Mouse (Mus musculus) inflammation-experienced regulatory T-cells, adult 6 months (primary cell): ENCODE measurements around the gene Polr3g. TPM values are rescaled to one million over a fixed set of nuclear protein-coding genes. Genes with fewer than 3 reads are reported as not detected.
A peak's percentile ranks its signal among the peaks of the same experiment; 100 is the strongest.
"Not testable (repeated sequence)": the region's sequence is repeated elsewhere in the genome, so short reads cannot be mapped to it uniquely, and the experiment has no call there.

Source experiments
- ATAC-seq: one replicate; pipeline ENCODE4 v1.8.0; 2017
- polyA plus RNA-seq, 3 experiments: library from polyadenylated mRNA; unstranded; fragments of 100-300 nt; shearing (Covaris generic); gene quantifications; one replicate each; pipeline ENCODE4 v1.2.1; 2017

The Polr3g gene
- polyA plus RNA-seq, result 1 to 10 TPM; 8.5 to 9.9 (median 9.3) TPM

GRCm38 (mm10) chr13:81710775-81711545 lies at the start of gene Polr3g, which contains the start of gene Mblac2:
Gene Polr3g (minus strand): TSS chr13:81711013.
Gene Mblac2 (plus strand): TSS chr13:81711341.
- ATAC-seq, result peak; percentile 89

GRCm38 (mm10) chr13:81760379-81760778 lies 49.6 kb upstream of the Polr3g start:
- ATAC-seq, result peak; percentile 73

GRCm38 (mm10) chr13:81757058-81757660 lies 46.3 kb upstream of the Polr3g start:
- ATAC-seq, result no peak

GRCm38 (mm10) chr13:81755324-81755723 lies 44.5 kb upstream of the Polr3g start:
- ATAC-seq, result no peak

GRCm38 (mm10) chr13:81754878-81755277 lies 44.1 kb upstream of the Polr3g start:
- no peak for ATAC-seq

GRCm38 (mm10) chr13:81744092-81744396 lies 33.2 kb upstream of the Polr3g start:
- ATAC-seq, result no peak

- no peak for ATAC-seq
Observed at GRCm38 (mm10) chr13:81743391-81744091, 32.7 kb upstream of the Polr3g start.

- ATAC-seq, result no peak
Observed at GRCm38 (mm10) chr13:81740898-81741297, 30.1 kb upstream of the Polr3g start.

- ATAC-seq, result no peak
Observed at GRCm38 (mm10) chr13:81736606-81737005, 25.8 kb upstream of the Polr3g start.

- ATAC-seq, result no peak
Observed at GRCm38 (mm10) chr13:81730362-81730761, 19.5 kb upstream of the Polr3g start.

GRCm38 (mm10) chr13:81729102-81729501 lies 18.3 kb upstream of the Polr3g start:
- no peak for ATAC-seq

- ATAC-seq, result not testable (repeated sequence)
Observed at GRCm38 (mm10) chr13:81728141-81728540, 17.3 kb upstream of the Polr3g start.

- ATAC-seq, result no peak
Observed at GRCm38 (mm10) chr13:81713896-81714295, 3.1 kb upstream of the Polr3g start.

- peak; percentile 1 for ATAC-seq
Observed at GRCm38 (mm10) chr13:81711546-81712371, 946 bp upstream of the Polr3g start.

- ATAC-seq, result no peak
Observed at GRCm38 (mm10) chr13:81710266-81710665, 547 bp downstream of the Polr3g start.

- ATAC-seq, result no peak
Observed at GRCm38 (mm10) chr13:81709805-81710204, 1.0 kb downstream of the Polr3g start.

GRCm38 (mm10) chr13:81706311-81706710 lies 4.5 kb downstream of the Polr3g start:
- ATAC-seq, result no peak

GRCm38 (mm10) chr13:81703621-81704020 lies 7.2 kb downstream of the Polr3g start:
- ATAC-seq, result no peak

GRCm38 (mm10) chr13:81703148-81703547 lies 7.7 kb downstream of the Polr3g start:
- ATAC-seq, result no peak

GRCm38 (mm10) chr13:81694446-81694845 lies 16.4 kb downstream of the Polr3g start:
- no peak for ATAC-seq

GRCm38 (mm10) chr13:81691606-81692005 lies 19.2 kb downstream of the Polr3g start:
- ATAC-seq, result no peak

GRCm38 (mm10) chr13:81690477-81690876 lies 20.3 kb downstream of the Polr3g start:
- no peak for ATAC-seq

- no peak for ATAC-seq
Observed at GRCm38 (mm10) chr13:81689587-81689986, 21.2 kb downstream of the Polr3g start.
